In genomic region chr13:98000841-98001240, GRCm38 (mm10) we compare ENCODE assay signal across 22 mouse cellular contexts.
DNase-seq lines count a peak whose midpoint lies in the region; ATAC-seq and TF ChIP-seq lines count a peak whose summit lies in the region.
"Had no signal": no experiment of that assay in that cellular context is flagged by ENCODE, and none has a peak within 500 bp of the region (broad histone marks: within the 10 kb centered on the region; RNA-seq: fewer than 3 reads in every experiment).

No protein-coding gene starts in this region.

- H3K4me3 ChIP-seq in intestine, postnatal 0 days (ENCODE audit: low read depth, low read length) = no peak overlapping the region
- H3K4me3 ChIP-seq in intestine, embryonic 15.5 days (replicated peaks) = no peak overlapping the region
- no peak overlapping the region for H3K4me3 ChIP-seq in kidney, embryonic 16.5 days (ENCODE audit: low read length)
- H3K4me3 ChIP-seq in kidney, embryonic 14.5 days (ENCODE audit: low read length) = no peak overlapping the region
- H3K4me3 ChIP-seq: embryonic facial prominence, embryonic 13.5 days; embryonic facial prominence, embryonic 15.5 days; erythroblast, embryonic 14.5 days; forebrain, embryonic 10.5 days; forebrain, embryonic 12.5 days had no signal

- H3K27me3 ChIP-seq in intestine, postnatal 0 days (replicated peaks; ENCODE audit: control insufficient read depth, insufficient read depth, low read length) = no peaks in the 10 kb centered on the region
- no peaks in the 10 kb centered on the region for H3K27me3 ChIP-seq in intestine, embryonic 15.5 days (replicated peaks)
- no peaks in the 10 kb centered on the region for H3K27me3 ChIP-seq in kidney, embryonic 16.5 days (ENCODE audit: insufficient read depth, low read length)
- no peaks in the 10 kb centered on the region for H3K27me3 ChIP-seq in kidney, embryonic 14.5 days (ENCODE audit: control insufficient read depth, insufficient read depth, low read length)
- H3K27me3 ChIP-seq: embryonic facial prominence, embryonic 13.5 days; embryonic facial prominence, embryonic 15.5 days; forebrain, embryonic 12.5 days had no signal

- no peaks in the 10 kb centered on the region for H3K9me3 ChIP-seq in intestine, postnatal 0 days (ENCODE audit: control insufficient read depth)
- H3K9me3 ChIP-seq in intestine, embryonic 15.5 days = no peaks in the 10 kb centered on the region
- H3K9me3 ChIP-seq in kidney, embryonic 16.5 days (ENCODE audit: low read length) = no peaks in the 10 kb centered on the region
- H3K9me3 ChIP-seq in kidney, embryonic 14.5 days (ENCODE audit: control insufficient read depth, low read length) = no peaks in the 10 kb centered on the region
- H3K9me3 ChIP-seq: embryonic facial prominence, embryonic 13.5 days; embryonic facial prominence, embryonic 15.5 days; forebrain, embryonic 10.5 days; forebrain, embryonic 12.5 days had no signal

- H3K27ac ChIP-seq in intestine, postnatal 0 days (ENCODE audit: low read depth, low read length) = no peak overlapping the region
- no peak overlapping the region for H3K27ac ChIP-seq in intestine, embryonic 15.5 days
- no peak overlapping the region for H3K27ac ChIP-seq in kidney, embryonic 16.5 days (ENCODE audit: low read length)
- H3K27ac ChIP-seq in kidney, embryonic 14.5 days (ENCODE audit: low read depth, low read length) = no peak overlapping the region
- H3K27ac ChIP-seq: embryonic facial prominence, embryonic 13.5 days; embryonic facial prominence, embryonic 15.5 days; forebrain, embryonic 10.5 days; forebrain, embryonic 12.5 days had no signal

- WGBS in intestine, postnatal 0 days = 73% methylated on average over 9 of the region's 9 CpGs
- 88% methylated on average over 9 of the region's 9 CpGs for WGBS in intestine, embryonic 15.5 days
- 81% methylated on average over 9 of the region's 9 CpGs for WGBS in kidney, embryonic 16.5 days
- 80% methylated on average over 9 of the region's 9 CpGs for WGBS in kidney, embryonic 14.5 days

- no peak overlapping the region for H3K9ac ChIP-seq in intestine, postnatal 0 days (ENCODE audit: low read depth, low read length)
- H3K9ac ChIP-seq in intestine, embryonic 15.5 days = no peak overlapping the region
- H3K9ac ChIP-seq in kidney, embryonic 16.5 days (replicated peaks; ENCODE audit: low read length) = no peak overlapping the region
- no peak overlapping the region for H3K9ac ChIP-seq in kidney, embryonic 14.5 days (ENCODE audit: low read depth, low read length)
- H3K9ac ChIP-seq: embryonic facial prominence, embryonic 13.5 days; embryonic facial prominence, embryonic 15.5 days; forebrain, embryonic 12.5 days had no signal

- H3K4me1 ChIP-seq in intestine, postnatal 0 days (replicated peaks; ENCODE audit: control insufficient read depth, insufficient read depth, low read length) = no peaks in the 10 kb centered on the region; the same call in 1 of the 2 replicates
- H3K4me1 ChIP-seq in intestine, embryonic 15.5 days (replicated peaks) = no peaks in the 10 kb centered on the region
- peaks cover 26% of the 10 kb centered on the region for H3K4me1 ChIP-seq in kidney, embryonic 16.5 days (ENCODE audit: insufficient read depth, low read length)
- peaks cover 12% of the 10 kb centered on the region for H3K4me1 ChIP-seq in kidney, embryonic 14.5 days (ENCODE audit: control insufficient read depth, insufficient read depth, low read length)

- no peak overlapping the region for H3K4me2 ChIP-seq in intestine, postnatal 0 days (replicated peaks; ENCODE audit: low read depth)
- H3K4me2 ChIP-seq in intestine, embryonic 15.5 days (replicated peaks) = no peak overlapping the region
- H3K4me2 ChIP-seq in kidney, embryonic 16.5 days (replicated peaks; ENCODE audit: low read depth, low read length) = no peak overlapping the region
- H3K4me2 ChIP-seq in kidney, embryonic 14.5 days (replicated peaks; ENCODE audit: low read depth, low read length) = no peak overlapping the region
- H3K4me2 ChIP-seq: embryonic facial prominence, embryonic 13.5 days; embryonic facial prominence, embryonic 15.5 days; forebrain, embryonic 12.5 days had no signal

- no peaks in the 10 kb centered on the region for H3K36me3 ChIP-seq in intestine, postnatal 0 days (ENCODE audit: control insufficient read depth, insufficient read depth)
- no peaks in the 10 kb centered on the region for H3K36me3 ChIP-seq in intestine, embryonic 15.5 days
- no peaks in the 10 kb centered on the region for H3K36me3 ChIP-seq in kidney, embryonic 16.5 days (ENCODE audit: insufficient read depth, low read length)
- H3K36me3 ChIP-seq in kidney, embryonic 14.5 days (ENCODE audit: control insufficient read depth, insufficient read depth, low read length) = no peaks in the 10 kb centered on the region
- H3K36me3 ChIP-seq: embryonic facial prominence, embryonic 13.5 days; embryonic facial prominence, embryonic 15.5 days; forebrain, embryonic 10.5 days; forebrain, embryonic 12.5 days had no signal

- peak; percentile 33 for ATAC-seq in intestine, postnatal 0 days
- no peak for ATAC-seq in intestine, embryonic 15.5 days
- peak; percentile 36; the same call in 1 of the 2 replicates for ATAC-seq in kidney, embryonic 16.5 days (ENCODE audit: low FRiP score, low TSS enrichment)
- ATAC-seq in kidney, embryonic 14.5 days (ENCODE audit: low FRiP score, low TSS enrichment) = no peak
- ATAC-seq: forebrain, embryonic 14.5 days had no signal

- no peak for DNase-seq in kidney, postnatal 4 days
- DNase-seq in kidney, postnatal 14 days = peak; percentile 32
- DNase-seq: adrenal gland, adult 2 months; adrenal gland, postnatal 10 days; adrenal gland, postnatal 25 days; cerebellum, adult 11 months; cerebellum, adult 18-20 months; cerebellum, adult 8-10 months; cerebellum, adult 9-11 months; cerebellum, postnatal 14 days; cerebellum, postnatal 36 days; embryo, embryonic 11 days had no signal

- no peak for TF ChIP-seq CTCF in intestine, postnatal 0 days (IDR thresholded peaks at IDR 0.05; ENCODE audit: low read depth)

Comparison
In these comparisons a context has a peak if more than half of its experiments do, and no peak if none do; other contexts are left out.
1. ATAC-seq: peak in intestine, postnatal 0 days (single experiment) and kidney, embryonic 16.5 days (single experiment); none in intestine, embryonic 15.5 days (single experiment) and kidney, embryonic 14.5 days (single experiment).